In the genomic region with DNA sequence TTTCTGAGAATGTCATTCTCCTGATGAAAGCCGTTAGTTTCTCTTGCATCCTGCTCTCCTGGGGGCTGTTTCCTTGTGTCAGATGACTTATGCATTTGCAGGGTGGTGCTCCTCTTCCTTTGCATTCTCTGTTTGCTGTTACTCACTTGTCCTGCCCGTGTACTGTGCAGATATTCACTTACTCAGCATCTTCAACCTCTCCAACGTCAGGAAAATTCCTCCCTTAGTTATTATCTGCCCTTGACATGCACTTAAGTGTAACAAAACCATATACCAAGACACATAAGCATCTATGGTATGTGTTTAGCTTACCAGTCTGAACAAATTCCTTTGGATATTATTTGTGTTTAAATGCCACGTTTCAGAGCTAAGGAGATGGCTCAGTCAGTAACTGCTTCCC, we compare ENCODE assay signal across 23 mouse cellular contexts.
A peak's percentile ranks its signal among the peaks of the same experiment; 100 is the strongest.
DNase-seq lines count a peak whose midpoint lies in the region; ATAC-seq and TF ChIP-seq lines count a peak whose summit lies in the region.
"Had no signal": no experiment of that assay in that cellular context is flagged by ENCODE, and none has a peak within 500 bp of the region (broad histone marks: within the 10 kb centered on the region; RNA-seq: fewer than 3 reads in every experiment).

No protein-coding gene starts in this region.

- H3K27me3 ChIP-seq in kidney, embryonic 16.5 days (ENCODE audit: insufficient read depth, low read length): no peaks in the 10 kb centered on the region
- no peaks in the 10 kb centered on the region for H3K27me3 ChIP-seq in lung, postnatal 0 days (replicated peaks; ENCODE audit: insufficient read depth, low read length)
- H3K27me3 ChIP-seq in embryonic facial prominence, embryonic 14.5 days (replicated peaks; ENCODE audit: control insufficient read depth, insufficient read depth, low read length): no peaks in the 10 kb centered on the region
- no peaks in the 10 kb centered on the region for H3K27me3 ChIP-seq in neural tube, embryonic 15.5 days (replicated peaks)
- H3K27me3 ChIP-seq: embryonic facial prominence, embryonic 12.5 days; hindbrain, embryonic 12.5 days had no signal

- WGBS in kidney, embryonic 16.5 days: 47% methylated on average over 4 of the region's 4 CpGs
- 22% methylated on average over 4 of the region's 4 CpGs for WGBS in lung, postnatal 0 days
- WGBS in embryonic facial prominence, embryonic 14.5 days: 29% methylated on average over 4 of the region's 4 CpGs
- WGBS in neural tube, embryonic 15.5 days: 59% methylated on average over 4 of the region's 4 CpGs

- no peak overlapping the region for H3K4me3 ChIP-seq in kidney, embryonic 16.5 days (ENCODE audit: low read length)
- H3K4me3 ChIP-seq in lung, postnatal 0 days (ENCODE audit: low read depth, low read length): no peak overlapping the region
- no peak overlapping the region for H3K4me3 ChIP-seq in embryonic facial prominence, embryonic 14.5 days (ENCODE audit: low read depth, low read length)
- no peak overlapping the region for H3K4me3 ChIP-seq in neural tube, embryonic 15.5 days (replicated peaks)
- H3K4me3 ChIP-seq: embryonic facial prominence, embryonic 12.5 days; erythroblast, embryonic 14.5 days; forebrain, embryonic 10.5 days; heart, embryonic 10.5 days; hindbrain, embryonic 12.5 days had no signal

- no peak overlapping the region for H3K9ac ChIP-seq in kidney, embryonic 16.5 days (replicated peaks; ENCODE audit: low read length)
- H3K9ac ChIP-seq in lung, postnatal 0 days (replicated peaks; ENCODE audit: low read depth): no peak overlapping the region
- H3K9ac ChIP-seq in embryonic facial prominence, embryonic 14.5 days (ENCODE audit: low read depth, low read length): no peak overlapping the region
- no peak overlapping the region for H3K9ac ChIP-seq in neural tube, embryonic 15.5 days (replicated peaks)
- H3K9ac ChIP-seq: embryonic facial prominence, embryonic 12.5 days; hindbrain, embryonic 12.5 days had no signal

- DNase-seq in kidney, adult 8-10 months: no peak
- peak; percentile 28 for DNase-seq in lung, postnatal 0 days (ENCODE audit: low spot score)
- DNase-seq in lung, postnatal 14 days: no peak
- DNase-seq in embryonic facial prominence, embryonic 14.5 days (ENCODE audit: low spot score): peak; percentile 11
- no peak for DNase-seq in spleen, postnatal 4 days (ENCODE audit: low spot score in 2 of 2)
- DNase-seq in layer of hippocampus, adult 9-11 months: no peak
- DNase-seq: adrenal gland, adult 8-10 months; adrenal gland, postnatal 36 days; cerebellum, adult 2 months; cerebellum, postnatal 10 days; gastrocnemius, postnatal 10 days; heart, adult 18-20 months; heart, postnatal 10 days; heart, postnatal 4 days had no signal

- H3K27ac ChIP-seq in kidney, embryonic 16.5 days (ENCODE audit: low read length): no peak overlapping the region
- H3K27ac ChIP-seq in lung, postnatal 0 days (ENCODE audit: low read length): no peak overlapping the region
- H3K27ac ChIP-seq in embryonic facial prominence, embryonic 14.5 days (replicated peaks; ENCODE audit: low read depth, low read length): no peak overlapping the region
- H3K27ac ChIP-seq in neural tube, embryonic 15.5 days (replicated peaks): 0 out of 2 replicates have a peak overlapping the region, but pooled peaks have one; percentile 2
- H3K27ac ChIP-seq: embryonic facial prominence, embryonic 12.5 days; forebrain, embryonic 10.5 days; heart, embryonic 10.5 days; hindbrain, embryonic 12.5 days had no signal

- peak; percentile 27; the same call in 1 of the 2 replicates for ATAC-seq in kidney, embryonic 16.5 days (ENCODE audit: low FRiP score, low TSS enrichment)
- peak; percentile 87 for ATAC-seq in lung, postnatal 0 days
- ATAC-seq in embryonic facial prominence, embryonic 14.5 days (ENCODE audit: low read depth): no peak
- ATAC-seq in neural tube, embryonic 15.5 days (ENCODE audit: low FRiP score): peak; percentile 31; the same call in 1 of the 2 replicates
- ATAC-seq: forebrain, embryonic 14.5 days; hindbrain, embryonic 16.5 days had no signal

- H3K36me3 ChIP-seq in kidney, embryonic 16.5 days (ENCODE audit: insufficient read depth, low read length): no peaks in the 10 kb centered on the region
- H3K36me3 ChIP-seq in lung, postnatal 0 days (ENCODE audit: insufficient read depth, low read length): no peaks in the 10 kb centered on the region
- H3K36me3 ChIP-seq in embryonic facial prominence, embryonic 14.5 days (ENCODE audit: control insufficient read depth, insufficient read depth, low read length): no peaks in the 10 kb centered on the region
- H3K36me3 ChIP-seq in neural tube, embryonic 15.5 days: no peaks in the 10 kb centered on the region
- H3K36me3 ChIP-seq: embryonic facial prominence, embryonic 12.5 days; forebrain, embryonic 10.5 days; heart, embryonic 10.5 days; hindbrain, embryonic 12.5 days had no signal

- TF ChIP-seq EP300 in lung, postnatal 0 days (IDR thresholded peaks at IDR 0.05): peak; percentile 99

- TF ChIP-seq CTCF in lung, postnatal 0 days (IDR thresholded peaks at IDR 0.05): no peak

- no peaks in the 10 kb centered on the region for H3K9me3 ChIP-seq in kidney, embryonic 16.5 days (ENCODE audit: low read length)
- H3K9me3 ChIP-seq in lung, postnatal 0 days (ENCODE audit: low read length): no peaks in the 10 kb centered on the region
- no peaks in the 10 kb centered on the region for H3K9me3 ChIP-seq in embryonic facial prominence, embryonic 14.5 days (ENCODE audit: control insufficient read depth, low read length)
- H3K9me3 ChIP-seq in neural tube, embryonic 15.5 days (replicated peaks): no peaks in the 10 kb centered on the region
- H3K9me3 ChIP-seq: embryonic facial prominence, embryonic 12.5 days; forebrain, embryonic 10.5 days; heart, embryonic 10.5 days; hindbrain, embryonic 12.5 days had no signal

- no peak overlapping the region for H3K4me2 ChIP-seq in kidney, embryonic 16.5 days (replicated peaks; ENCODE audit: low read depth, low read length)
- no peak overlapping the region for H3K4me2 ChIP-seq in lung, postnatal 0 days (replicated peaks; ENCODE audit: low read depth, low read length)
- H3K4me2 ChIP-seq in embryonic facial prominence, embryonic 14.5 days (ENCODE audit: low read depth, low read length): no peak overlapping the region
- H3K4me2 ChIP-seq in neural tube, embryonic 15.5 days: no peak overlapping the region
- H3K4me2 ChIP-seq: embryonic facial prominence, embryonic 12.5 days; hindbrain, embryonic 12.5 days had no signal

- H3K4me1 ChIP-seq in kidney, embryonic 16.5 days (ENCODE audit: insufficient read depth, low read length): no peaks in the 10 kb centered on the region
- peaks cover 5% of the 10 kb centered on the region; the same call in 1 of the 2 replicates for H3K4me1 ChIP-seq in lung, postnatal 0 days (ENCODE audit: insufficient read depth, low read depth, low read length)
- H3K4me1 ChIP-seq in embryonic facial prominence, embryonic 14.5 days (ENCODE audit: control insufficient read depth, insufficient read depth, low read length): peaks cover 14% of the 10 kb centered on the region; the same call in 1 of the 2 replicates
- H3K4me1 ChIP-seq in neural tube, embryonic 15.5 days: peaks cover 8% of the 10 kb centered on the region
- H3K4me1 ChIP-seq: forebrain, embryonic 10.5 days; heart, embryonic 10.5 days; hindbrain, embryonic 12.5 days had no signal

Comparison
In these comparisons a context has a peak if more than half of its experiments do, and no peak if none do; other contexts are left out.
1. DNase-seq: peak in lung, postnatal 0 days (single experiment) and embryonic facial prominence, embryonic 14.5 days (single experiment); none in kidney, adult 8-10 months (0 of 2), lung, postnatal 14 days (single experiment), spleen, postnatal 4 days (0 of 2) and layer of hippocampus, adult 9-11 months (single experiment).